Mouse (Mus musculus) bone marrow macrophage, adult 2 months (primary cell): Measurements from ENCODE around the gene Ppp1r21.

ENCODE experiments used
- CTCF ChIP-seq: IDR thresholded peaks from 2 replicates; pipeline ENCODE4 v1.5.1; 2012; ENCODE audit warnings: low read depth, mild to moderate bottlenecking, low read length, moderate library complexity
- POLR2A ChIP-seq: IDR thresholded peaks from 2 replicates; pipeline ENCODE4 v1.6.1; 2012; ENCODE audit warnings: mild to moderate bottlenecking, low read depth, low read length, borderline replicate concordance

DNA sequence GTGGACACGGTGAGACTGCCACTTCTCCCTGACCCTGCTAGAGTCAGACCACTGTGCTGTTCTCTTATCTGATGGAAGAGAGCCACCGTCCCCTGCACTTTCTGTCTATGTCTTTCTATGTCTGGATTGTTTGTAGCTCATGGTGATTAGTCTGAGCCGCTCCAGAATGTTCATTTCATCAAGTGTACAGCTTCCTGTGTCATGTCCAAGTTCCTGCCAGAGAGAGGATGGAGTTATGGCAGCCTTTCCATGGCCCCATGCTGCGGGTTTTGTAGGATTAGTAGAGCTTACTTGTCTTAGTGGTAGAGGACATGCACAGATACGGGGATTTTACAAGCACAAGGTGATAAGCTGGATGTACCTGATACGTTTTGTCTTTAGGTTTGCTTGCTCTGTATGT lies 50.6 kb downstream of the Ppp1r21 start:
- TF ChIP-seq CTCF (no peak), POLR2A (no peak)
